Mouse (Mus musculus): ENCODE measurements around the gene 2610528J11Rik.

- TF ChIP-seq CTCF (IDR thresholded peaks at IDR 0.05; ENCODE audit: low read depth) (no peak), EP300 (IDR thresholded peaks at IDR 0.05; ENCODE audit: low read depth) (no peak)
These were observed 26.3 kb downstream of the 2610528J11Rik start for GRCm38 (mm10) chr4:118553039-118553649.
